Mouse (Mus musculus) neural tube, embryonic 14.5 days (tissue): Measurements from ENCODE around the gene Phf7. TPM values are rescaled to one million over a fixed set of nuclear protein-coding genes. Genes with fewer than 3 reads are reported as not detected.
A peak's percentile ranks its signal among the peaks of the same experiment; 100 is the strongest.

Experiments
- ATAC-seq: fragments of 200-750 bp; cut with Nextera tagmentation; 2 replicates; pipeline ENCODE4 v1.8.0; 2017; ENCODE audit warnings: low read depth, mild to moderate bottlenecking, moderate TSS enrichment, moderate library complexity
- H3K27ac ChIP-seq: fragments of 300-500 bp; sonication (generic); 2 replicates; pipeline ENCODE4 v1.5.1; 2014; ENCODE audit warnings: low read depth, mild to moderate bottlenecking, control low read depth, low read length, moderate library complexity, mixed read lengths
- H3K27me3 ChIP-seq: fragments of 300-500 bp; sonication (generic); 2 replicates; pipeline ENCODE4 v1.6.1; 2014; ENCODE audit warnings: low read length; ENCODE audit not compliant: control insufficient read depth, insufficient read depth
- H3K36me3 ChIP-seq: fragments of 300-500 bp; sonication (generic); 2 replicates; pipeline ENCODE4 v1.6.1; 2014; ENCODE audit warnings: low read length, mixed read lengths; ENCODE audit not compliant: control insufficient read depth, insufficient read depth
- H3K4me1 ChIP-seq: fragments of 300-500 bp; sonication (generic); 2 replicates; pipeline ENCODE4 v1.6.1; 2014; ENCODE audit warnings: low read length; ENCODE audit not compliant: control insufficient read depth, insufficient read depth
- H3K4me2 ChIP-seq: fragments of 300-500 bp; sonication (generic); 2 replicates; pipeline ENCODE4 v1.6.1; 2014; ENCODE audit warnings: mild to moderate bottlenecking, low read depth, low read length, control low read depth
- H3K4me3 ChIP-seq: fragments of 300-500 bp; sonication (generic); 2 replicates; pipeline ENCODE4 v1.5.1; 2014; ENCODE audit warnings: low read depth, low read length, control low read depth, mixed read lengths
- H3K9ac ChIP-seq: fragments of 300-500 bp; sonication (generic); replicated peaks from 2 replicates; pipeline ENCODE4 v1.6.1; 2014; ENCODE audit warnings: low read depth, mild to moderate bottlenecking, control low read depth, low read length, mixed read lengths
- H3K9me3 ChIP-seq: fragments of 300-500 bp; sonication (generic); 2 replicates; pipeline ENCODE4 v1.6.1; 2016; ENCODE audit warnings: low read length; ENCODE audit not compliant: control insufficient read depth
- WGBS: fragments of 180-500 bp; shearing (Covaris S2); extraction: QIAGEN DNeasy Blood & Tissue Kit; methylation state at CpG from one replicate; pipeline ENCODE4 v1.1.7; 2014; 5-methylcytosine and 5-hydroxymethylcytosine counted together
- polyA plus RNA-seq: library from polyadenylated mRNA; unstranded; fragments of >200 nt; fragmentation: Nextera tagmentation; extraction: Ambion mirVana; gene quantifications from 2 replicates; pipeline ENCODE4 v1.2.1, GENCODE M21; 2014

The Phf7 gene
- polyA plus RNA-seq, 1 experiment from 2014 or later = 11.8 TPM

GRCm38 (mm10) chr14:31258476-31259050 is 7.4 kb upstream of the Phf7 start:
- Histone ChIP-seq H3K4me1 (no peaks in the 10 kb centered on the region), H3K9me3 (no peaks in the 10 kb centered on the region), H3K36me3 (peaks cover 76% of the 10 kb centered on the region), H3K4me2 (no peak overlapping the region), H3K4me3 (no peak overlapping the region), H3K9ac (no peak overlapping the region), H3K27me3 (no peaks in the 10 kb centered on the region), H3K27ac (no peak overlapping the region)
- no peak for ATAC-seq
- WGBS = 97% methylated on average over 14 of the region's 14 CpGs

GRCm38 (mm10) chr14:31252091-31252490 is 974 bp upstream of the Phf7 start:
- Histone ChIP-seq H3K4me1 (peaks cover 12% of the 10 kb centered on the region; the same call in 1 of the 2 replicates), H3K4me3 (peak overlapping the region; percentile 64), H3K36me3 (peaks cover 36% of the 10 kb centered on the region), H3K27ac (no peak overlapping the region), H3K27me3 (no peaks in the 10 kb centered on the region), H3K9me3 (no peaks in the 10 kb centered on the region), H3K4me2 (peak overlapping the region; percentile 65), H3K9ac (peak overlapping the region; percentile 83)
- WGBS = 90% methylated on average over 5 of the region's 5 CpGs
- no peak for ATAC-seq

DNA sequence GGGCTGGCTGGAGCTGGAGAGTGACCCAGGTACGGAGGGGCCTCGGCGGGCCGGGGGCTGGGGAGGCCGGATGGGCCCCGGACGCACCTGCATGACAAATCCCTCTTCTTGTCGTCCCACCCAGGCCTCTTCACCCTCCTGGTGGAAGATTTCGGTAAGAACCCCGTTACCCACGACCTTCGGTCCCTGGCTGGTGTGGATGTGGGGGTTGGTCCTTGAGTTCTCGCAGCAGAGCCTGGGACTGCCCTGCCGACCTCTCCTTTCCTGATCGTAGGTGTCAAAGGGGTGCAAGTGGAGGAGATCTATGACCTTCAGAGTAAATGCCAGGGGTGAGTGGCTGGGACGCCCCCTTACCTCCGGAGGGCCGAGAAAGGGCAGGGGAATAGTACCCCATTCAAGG is 509 bp upstream of the Phf7 start:
- Histone ChIP-seq H3K4me1 (peaks cover 12% of the 10 kb centered on the region; the same call in 1 of the 2 replicates), H3K36me3 (peaks cover 32% of the 10 kb centered on the region), H3K4me3 (peak overlapping the region; percentile 64), H3K4me2 (peak overlapping the region; percentile 65), H3K9me3 (no peaks in the 10 kb centered on the region), H3K27ac (peak overlapping the region; percentile 88), H3K27me3 (no peaks in the 10 kb centered on the region), H3K9ac (peak overlapping the region; percentile 83)
- no peak for ATAC-seq
- 2% methylated on average over 18 of the region's 18 CpGs for WGBS

DNA sequence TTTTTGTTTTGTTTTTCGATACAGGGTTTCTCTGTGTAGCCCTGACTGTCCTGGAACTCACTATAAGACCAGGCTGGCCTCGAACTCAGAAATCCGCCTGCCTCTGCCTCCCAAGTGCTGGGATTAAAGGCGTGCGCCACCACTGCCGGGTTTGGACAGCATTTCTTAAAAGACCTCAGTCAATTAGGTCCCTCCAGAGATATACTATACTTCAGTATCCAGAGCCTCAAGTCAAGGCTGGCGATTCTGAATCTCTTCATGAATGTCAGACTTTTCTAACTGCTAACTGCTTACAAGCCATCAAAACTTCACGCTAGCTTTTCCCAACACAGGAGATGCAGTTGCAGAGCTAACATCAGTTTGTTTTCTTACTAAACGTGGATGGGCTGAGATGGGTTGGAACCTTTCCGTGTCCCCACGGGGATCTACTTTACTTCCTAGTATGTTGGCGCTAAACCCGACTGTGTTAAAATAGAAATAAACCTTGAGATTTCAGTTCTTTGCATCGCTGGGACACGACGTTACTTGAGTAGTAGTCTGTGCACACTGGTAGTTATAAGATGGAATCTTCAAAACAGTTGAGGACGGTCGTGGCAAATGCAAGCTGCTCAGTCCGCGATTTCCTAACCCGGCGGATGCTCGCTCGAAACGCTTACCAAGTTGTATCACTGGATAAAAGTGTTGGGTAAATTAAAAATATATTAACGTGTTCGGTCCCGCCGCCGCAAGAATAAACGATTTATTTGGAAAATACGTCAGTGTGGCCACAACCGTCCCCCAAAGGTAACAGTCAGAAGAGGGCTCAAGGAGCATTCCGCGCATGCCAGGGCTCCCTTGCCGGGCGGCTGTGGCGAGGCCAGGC is 664 bp downstream of the Phf7 start:
- ATAC-seq = peak; percentile 36
- peaks cover 20% of the 10 kb centered on the region for H3K36me3 ChIP-seq
- H3K4me3 ChIP-seq = peak overlapping the region; percentile 64
- 20% methylated on average over 38 of the region's 38 CpGs for WGBS
- H3K27ac ChIP-seq = peak overlapping the region; percentile 88
- H3K9ac ChIP-seq = peak overlapping the region; percentile 83
- H3K9me3 ChIP-seq = no peaks in the 10 kb centered on the region
- H3K4me2 ChIP-seq = peak overlapping the region; percentile 72
- no peaks in the 10 kb centered on the region for H3K27me3 ChIP-seq
- peaks cover 12% of the 10 kb centered on the region; the same call in 1 of the 2 replicates for H3K4me1 ChIP-seq

- no peaks in the 10 kb centered on the region for H3K27me3 ChIP-seq
- H3K4me2 ChIP-seq = no peak overlapping the region
- H3K36me3 ChIP-seq = peaks cover 1% of the 10 kb centered on the region; the same call in 1 of the 2 replicates
- no peak for ATAC-seq
- H3K9ac ChIP-seq = no peak overlapping the region
- 92% methylated on average over 6 of the region's 6 CpGs for WGBS
- H3K4me1 ChIP-seq = peaks cover 12% of the 10 kb centered on the region; the same call in 1 of the 2 replicates
- H3K9me3 ChIP-seq = no peaks in the 10 kb centered on the region
- H3K4me3 ChIP-seq = no peak overlapping the region
- H3K27ac ChIP-seq = no peak overlapping the region
Measured at GRCm38 (mm10) chr14:31248396-31248795, 2.7 kb downstream of the Phf7 start.

GRCm38 (mm10) chr14:31245946-31246345 is 5.2 kb downstream of the Phf7 start:
- no peak for ATAC-seq
- no peak overlapping the region for H3K4me2 ChIP-seq
- peaks cover 5% of the 10 kb centered on the region; the same call in 1 of the 2 replicates for H3K4me1 ChIP-seq
- no peaks in the 10 kb centered on the region for H3K27me3 ChIP-seq
- no peaks in the 10 kb centered on the region for H3K36me3 ChIP-seq
- no peak overlapping the region for H3K4me3 ChIP-seq
- no peaks in the 10 kb centered on the region for H3K9me3 ChIP-seq
- H3K27ac ChIP-seq = no peak overlapping the region
- no peak overlapping the region for H3K9ac ChIP-seq
- WGBS = 87% methylated on average over 1 of the region's 1 CpGs

DNA sequence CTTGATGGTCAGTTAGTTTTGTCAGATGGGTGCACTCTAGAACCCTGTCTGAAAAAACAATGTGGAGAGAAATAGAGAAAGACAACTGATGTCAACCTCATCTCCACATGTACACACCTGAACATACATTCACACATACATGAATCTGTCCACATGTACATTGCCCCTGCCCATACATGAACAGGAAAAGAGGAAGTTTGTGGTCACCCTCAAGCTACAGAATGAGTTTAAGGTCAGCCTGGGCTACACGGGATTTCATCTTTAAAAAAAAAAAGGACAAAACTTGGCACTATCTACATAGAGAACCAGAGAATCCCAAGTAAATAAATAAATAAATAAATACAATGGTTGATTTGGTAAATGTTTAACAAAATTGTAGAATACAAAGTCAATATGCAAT is 6.3 kb downstream of the Phf7 start:
- Histone ChIP-seq H3K4me1 (no peaks in the 10 kb centered on the region), H3K27ac (no peak overlapping the region), H3K4me3 (no peak overlapping the region), H3K36me3 (no peaks in the 10 kb centered on the region), H3K27me3 (no peaks in the 10 kb centered on the region), H3K9ac (no peak overlapping the region), H3K9me3 (no peaks in the 10 kb centered on the region), H3K4me2 (no peak overlapping the region)
- ATAC-seq = no peak
- WGBS = 77% methylated on average over 1 of the region's 1 CpGs

DNA sequence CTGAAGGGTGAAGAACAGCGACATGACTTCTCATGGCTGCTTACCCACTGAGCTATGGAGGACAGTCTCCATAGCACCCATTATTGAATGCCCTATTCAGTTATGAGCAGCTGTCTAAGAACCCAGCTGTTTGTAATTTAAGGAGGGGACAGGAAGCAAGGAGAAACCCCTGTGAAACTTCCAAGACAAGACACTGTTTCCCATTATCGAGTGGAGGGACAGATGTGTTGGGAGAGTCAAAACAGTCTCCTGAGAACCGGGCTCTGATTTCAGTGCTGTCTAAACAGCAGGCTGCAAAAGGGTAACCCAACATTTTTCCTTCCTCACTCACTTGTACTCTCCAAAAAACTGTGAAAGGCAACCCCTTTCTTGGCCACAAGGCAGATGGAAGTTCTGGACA is 10.6 kb downstream of the Phf7 start:
- no peak overlapping the region for H3K9ac ChIP-seq
- H3K36me3 ChIP-seq = no peaks in the 10 kb centered on the region
- H3K4me3 ChIP-seq = no peak overlapping the region
- H3K9me3 ChIP-seq = no peaks in the 10 kb centered on the region
- no peaks in the 10 kb centered on the region for H3K4me1 ChIP-seq
- H3K27ac ChIP-seq = no peak overlapping the region
- no peak overlapping the region for H3K4me2 ChIP-seq
- no peak for ATAC-seq
- 81% methylated on average over 3 of the region's 3 CpGs for WGBS
- H3K27me3 ChIP-seq = no peaks in the 10 kb centered on the region
